Mouse (Mus musculus) neural tube, embryonic 11.5 days (tissue): ENCODE measurements at regions not wholly inside any gene's neighbourhood (a gene's known extent, or its start where the extent isn't known, plus 50 kb on each side); places are given as distances from the start of the nearest gene placed in this dataset.
A peak's percentile ranks its signal among the peaks of the same experiment; 100 is the strongest.

Source experiments
- ATAC-seq: fragments of 200-750 bp; cut with Nextera tagmentation; 2 replicates; pipeline ENCODE4 v1.8.0; 2017; ENCODE audit warnings: moderate number of reproducible peaks, mild to moderate bottlenecking, moderate TSS enrichment, moderate library complexity; ENCODE audit not compliant: insufficient read depth, low FRiP score, low TSS enrichment
- DNase-seq: peaks from one replicate; pipeline ENCODE4 v3.0.0-alpha.2; 2015; ENCODE audit warnings: low spot score
- H3K27ac ChIP-seq: fragments of 300-500 bp; sonication (generic); 2 replicates; pipeline ENCODE4 v1.5.1; 2014; ENCODE audit warnings: low read depth, mild to moderate bottlenecking, low read length
- H3K27me3 ChIP-seq: fragments of 300-500 bp; sonication (generic); 2 replicates; pipeline ENCODE4 v1.6.1; 2014; ENCODE audit warnings: mild to moderate bottlenecking, low read length, mixed read lengths; ENCODE audit not compliant: control insufficient read depth, insufficient read depth
- H3K36me3 ChIP-seq: fragments of 300-500 bp; sonication (generic); 2 replicates; pipeline ENCODE4 v1.6.1; 2014; ENCODE audit warnings: mild to moderate bottlenecking, low read length, moderate library complexity, mixed read lengths; ENCODE audit not compliant: control insufficient read depth, insufficient read depth
- H3K4me1 ChIP-seq: fragments of 300-500 bp; sonication (generic); 2 replicates; pipeline ENCODE4 v1.6.1; 2014; ENCODE audit warnings: low read length, mixed read lengths; ENCODE audit not compliant: control insufficient read depth, insufficient read depth
- H3K4me2 ChIP-seq: fragments of 300-500 bp; sonication (generic); 2 replicates; pipeline ENCODE4 v1.6.1; 2014; ENCODE audit warnings: low read depth, mild to moderate bottlenecking, moderate library complexity
- H3K4me3 ChIP-seq: fragments of 300-500 bp; sonication (generic); 2 replicates; pipeline ENCODE4 v1.5.1; 2014; ENCODE audit warnings: low read depth, low read length
- H3K9ac ChIP-seq: fragments of 300-500 bp; sonication (generic); 2 replicates; pipeline ENCODE4 v1.6.1; 2014; ENCODE audit warnings: mild to moderate bottlenecking, low read length
- H3K9me3 ChIP-seq: fragments of 300-500 bp; sonication (generic); 2 replicates; pipeline ENCODE4 v1.6.1; 2016; ENCODE audit warnings: low read length; ENCODE audit not compliant: control insufficient read depth
- WGBS: fragments of 180-500 bp; shearing (Covaris S2); extraction: QIAGEN DNeasy Blood & Tissue Kit; methylation state at CpG from one replicate; pipeline ENCODE4 v1.1.7; 2014; 5-methylcytosine and 5-hydroxymethylcytosine counted together

GRCm38 (mm10) chr1:6928658-6929057 is 2121.0 kb downstream of the Gm37988 start:
- ATAC-seq: no peak
- H3K27me3 ChIP-seq: no peaks in the 10 kb centered on the region
- H3K9me3 ChIP-seq: no peaks in the 10 kb centered on the region
- no peak overlapping the region for H3K4me3 ChIP-seq
- no peak overlapping the region for H3K9ac ChIP-seq
- no peaks in the 10 kb centered on the region for H3K4me1 ChIP-seq
- DNase-seq: no peak
- H3K36me3 ChIP-seq: no peaks in the 10 kb centered on the region
- H3K27ac ChIP-seq: no peak overlapping the region
- H3K4me2 ChIP-seq: no peak overlapping the region
- WGBS: 84% methylated on average over 2 of the region's 2 CpGs

DNA sequence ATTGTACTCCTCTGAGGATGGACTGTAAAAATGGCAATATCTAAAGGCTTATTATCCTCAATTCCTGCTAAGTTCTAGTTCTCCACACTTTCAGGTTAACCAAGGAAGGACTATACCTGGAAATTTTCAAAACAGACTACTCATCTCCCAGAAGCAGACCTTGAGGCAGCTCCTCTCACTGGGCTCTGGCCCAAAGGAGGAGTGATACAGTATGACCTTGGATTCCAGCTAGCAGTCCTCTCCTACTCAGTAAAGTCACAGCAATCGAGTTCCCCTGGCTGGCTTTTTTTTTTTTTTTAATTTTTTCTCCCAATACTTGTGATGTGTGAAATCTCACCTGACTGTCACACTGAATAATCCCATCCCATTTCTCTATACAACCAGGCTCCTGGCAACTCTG is 2124.2 kb downstream of the Gm37988 start:
- Histone ChIP-seq H3K36me3 (no peaks in the 10 kb centered on the region), H3K9ac (no peak overlapping the region), H3K9me3 (no peaks in the 10 kb centered on the region), H3K4me3 (no peak overlapping the region), H3K4me2 (no peak overlapping the region), H3K27ac (no peak overlapping the region), H3K4me1 (no peaks in the 10 kb centered on the region), H3K27me3 (no peaks in the 10 kb centered on the region)
- no peak for ATAC-seq
- no peak for DNase-seq
- WGBS: 74% methylated on average over 1 of the region's 1 CpGs

DNA sequence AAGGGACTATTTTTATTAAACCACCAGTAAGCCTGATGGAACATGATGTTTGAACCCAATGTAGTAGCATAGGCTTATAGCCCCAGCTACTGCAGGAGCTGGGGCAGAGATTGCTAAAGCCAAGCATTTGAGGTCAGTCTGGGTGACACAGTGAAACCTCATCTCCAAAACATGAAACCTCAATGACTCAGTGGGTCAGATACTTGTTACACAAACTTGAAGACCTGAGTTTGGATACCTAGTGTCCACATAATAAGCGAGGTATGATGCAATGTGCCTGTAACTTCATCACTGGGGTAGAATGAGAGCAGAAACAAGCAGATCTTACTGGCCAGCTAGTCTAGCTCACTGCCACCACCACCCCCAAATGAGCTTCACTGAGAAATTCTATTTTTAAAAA is 2162.1 kb downstream of the Gm37988 start:
- Histone ChIP-seq H3K4me2 (no peak overlapping the region), H3K27ac (no peak overlapping the region), H3K27me3 (no peaks in the 10 kb centered on the region), H3K36me3 (no peaks in the 10 kb centered on the region), H3K9ac (no peak overlapping the region), H3K4me3 (no peak overlapping the region), H3K4me1 (no peaks in the 10 kb centered on the region), H3K9me3 (no peaks in the 10 kb centered on the region)
- ATAC-seq: no peak
- no peak for DNase-seq
- WGBS: 89% methylated on average over 1 of the region's 1 CpGs

- Histone ChIP-seq H3K4me3 (no peak overlapping the region), H3K27ac (no peak overlapping the region), H3K9ac (no peak overlapping the region), H3K36me3 (no peaks in the 10 kb centered on the region), H3K9me3 (no peaks in the 10 kb centered on the region), H3K4me1 (no peaks in the 10 kb centered on the region), H3K4me2 (no peak overlapping the region), H3K27me3 (no peaks in the 10 kb centered on the region)
- no peak for DNase-seq
- no peak for ATAC-seq
- WGBS: 43% methylated on average over 1 of the region's 1 CpGs
Observed at GRCm38 (mm10) chr1:6973749-6974327, 2166.1 kb downstream of the Gm37988 start.

GRCm38 (mm10) chr1:6979626-6980025 is 2171.9 kb downstream of the Gm37988 start:
- no peak overlapping the region for H3K27ac ChIP-seq
- no peak for ATAC-seq

GRCm38 (mm10) chr1:6984226-6984625 is 2176.5 kb downstream of the Gm37988 start:
- H3K27ac ChIP-seq: no peak overlapping the region
- no peaks in the 10 kb centered on the region for H3K9me3 ChIP-seq
- no peaks in the 10 kb centered on the region for H3K27me3 ChIP-seq
- H3K9ac ChIP-seq: no peak overlapping the region
- DNase-seq (no peak), ATAC-seq (no peak)
- no peak overlapping the region for H3K4me3 ChIP-seq
- 93% methylated on average over 1 of the region's 1 CpGs for WGBS
- H3K4me2 ChIP-seq: no peak overlapping the region
- H3K4me1 ChIP-seq: no peaks in the 10 kb centered on the region
- H3K36me3 ChIP-seq: no peaks in the 10 kb centered on the region

More at GRCm38 (mm10) chr1:6979626-6980025, 2171.9 kb downstream of the Gm37988 start:
- H3K9ac ChIP-seq: no peak overlapping the region
- H3K4me2 ChIP-seq: no peak overlapping the region
- no peak for DNase-seq
- H3K9me3 ChIP-seq: no peaks in the 10 kb centered on the region
- no peaks in the 10 kb centered on the region for H3K4me1 ChIP-seq
- WGBS: 78% methylated on average over 1 of the region's 1 CpGs
- H3K36me3 ChIP-seq: no peaks in the 10 kb centered on the region
- H3K27me3 ChIP-seq: no peaks in the 10 kb centered on the region
- no peak overlapping the region for H3K4me3 ChIP-seq

- H3K27ac ChIP-seq: no peak overlapping the region
- H3K4me1 ChIP-seq: no peaks in the 10 kb centered on the region
- H3K4me2 ChIP-seq: no peak overlapping the region
- H3K27me3 ChIP-seq: no peaks in the 10 kb centered on the region
- no peak overlapping the region for H3K4me3 ChIP-seq
- ATAC-seq (no peak), DNase-seq (no peak)
- no peaks in the 10 kb centered on the region for H3K9me3 ChIP-seq
- no peaks in the 10 kb centered on the region for H3K36me3 ChIP-seq
- no peak overlapping the region for H3K9ac ChIP-seq
Observed at GRCm38 (mm10) chr1:6997611-6998010, 2189.9 kb downstream of the Gm37988 start.

GRCm38 (mm10) chr1:7010184-7010583 is 2202.5 kb downstream of the Gm37988 start:
- WGBS: 22% methylated on average over 1 of the region's 1 CpGs
- ATAC-seq (no peak), DNase-seq (peak; percentile 10)
- Histone ChIP-seq H3K4me2 (no peak overlapping the region), H3K27me3 (no peaks in the 10 kb centered on the region), H3K4me1 (no peaks in the 10 kb centered on the region), H3K9me3 (no peaks in the 10 kb centered on the region), H3K36me3 (no peaks in the 10 kb centered on the region), H3K27ac (no peak overlapping the region), H3K4me3 (no peak overlapping the region), H3K9ac (no peak overlapping the region)
